Mouse (Mus musculus) neural tube, embryonic 13.5 days (tissue): ENCODE measurements around the gene Fam181a. TPM values are rescaled to one million over a fixed set of nuclear protein-coding genes. Genes with fewer than 3 reads are reported as not detected.
A peak's percentile ranks its signal among the peaks of the same experiment; 100 is the strongest.

Experiments
- ATAC-seq: fragments of 200-750 bp; cut with Nextera tagmentation; 2 replicates; pipeline ENCODE4 v1.8.0; 2017; ENCODE audit warnings: low read depth, mild to moderate bottlenecking, moderate TSS enrichment, moderate library complexity
- H3K27ac ChIP-seq: fragments of 300-500 bp; sonication (generic); replicated peaks from 2 replicates; pipeline ENCODE4 v1.5.1; 2015; ENCODE audit warnings: moderate library complexity, mild to moderate bottlenecking, inconsistent platforms
- H3K27me3 ChIP-seq: fragments of 300-500 bp; sonication (generic); 2 replicates; pipeline ENCODE4 v1.6.1; 2015; ENCODE audit warnings: mild to moderate bottlenecking, inconsistent platforms
- H3K36me3 ChIP-seq: fragments of 300-500 bp; sonication (generic); 2 replicates; pipeline ENCODE4 v1.6.1; 2015; ENCODE audit warnings: mild to moderate bottlenecking, inconsistent platforms
- H3K4me1 ChIP-seq: fragments of 300-500 bp; sonication (generic); replicated peaks from 2 replicates; pipeline ENCODE4 v1.6.1; 2015; ENCODE audit warnings: inconsistent platforms
- H3K4me2 ChIP-seq: fragments of 300-500 bp; sonication (generic); 2 replicates; pipeline ENCODE4 v1.6.1; 2015; ENCODE audit warnings: inconsistent platforms, mild to moderate bottlenecking, moderate library complexity
- H3K4me3 ChIP-seq: fragments of 300-500 bp; sonication (generic); 2 replicates; pipeline ENCODE4 v1.5.1; 2015; ENCODE audit warnings: mild to moderate bottlenecking, inconsistent platforms
- H3K9ac ChIP-seq: fragments of 300-500 bp; sonication (generic); 2 replicates; pipeline ENCODE4 v1.6.1; 2015; ENCODE audit warnings: moderate library complexity, mild to moderate bottlenecking, inconsistent platforms
- H3K9me3 ChIP-seq: fragments of 300-500 bp; sonication (generic); 2 replicates; pipeline ENCODE4 v1.6.1; 2016; ENCODE audit warnings: inconsistent platforms
- WGBS: fragments of 180-500 bp; shearing (Covaris S2); methylation state at CpG from one replicate; pipeline ENCODE4 v1.1.7; 2015; 5-methylcytosine and 5-hydroxymethylcytosine counted together
- polyA plus RNA-seq: library from polyadenylated mRNA; unstranded; fragments of >200 nt; fragmentation: Nextera tagmentation; extraction: Ambion mirVana; gene quantifications from 2 replicates; pipeline ENCODE4 v1.2.1, GENCODE M21; 2015

Fam181a gene
- polyA plus RNA-seq = 8.5 and 10.3 TPM in 2 replicates

GRCm38 (mm10) chr12:103310744-103311267 lies at the start of gene Fam181a:
Gene Fam181a (plus strand): TSS chr12:103310975.
- H3K36me3 ChIP-seq = no peaks in the 10 kb centered on the region
- 79% methylated on average over 2 of the region's 2 CpGs for WGBS
- no peak within 1 kb of the TSS for H3K4me2 ChIP-seq
- H3K4me1 ChIP-seq = peaks cover 40% of the 10 kb centered on the region
- no peak within 1 kb of the TSS for H3K27ac ChIP-seq
- no peak within 1 kb of the TSS for H3K9ac ChIP-seq
- 0 out of 2 replicates have a peak, but pooled peaks cover 7% of the 10 kb centered on the region for H3K9me3 ChIP-seq
- no peak within 1 kb of the TSS for H3K4me3 ChIP-seq
- peaks cover 29% of the 10 kb centered on the region for H3K27me3 ChIP-seq
- no peak for ATAC-seq

DNA sequence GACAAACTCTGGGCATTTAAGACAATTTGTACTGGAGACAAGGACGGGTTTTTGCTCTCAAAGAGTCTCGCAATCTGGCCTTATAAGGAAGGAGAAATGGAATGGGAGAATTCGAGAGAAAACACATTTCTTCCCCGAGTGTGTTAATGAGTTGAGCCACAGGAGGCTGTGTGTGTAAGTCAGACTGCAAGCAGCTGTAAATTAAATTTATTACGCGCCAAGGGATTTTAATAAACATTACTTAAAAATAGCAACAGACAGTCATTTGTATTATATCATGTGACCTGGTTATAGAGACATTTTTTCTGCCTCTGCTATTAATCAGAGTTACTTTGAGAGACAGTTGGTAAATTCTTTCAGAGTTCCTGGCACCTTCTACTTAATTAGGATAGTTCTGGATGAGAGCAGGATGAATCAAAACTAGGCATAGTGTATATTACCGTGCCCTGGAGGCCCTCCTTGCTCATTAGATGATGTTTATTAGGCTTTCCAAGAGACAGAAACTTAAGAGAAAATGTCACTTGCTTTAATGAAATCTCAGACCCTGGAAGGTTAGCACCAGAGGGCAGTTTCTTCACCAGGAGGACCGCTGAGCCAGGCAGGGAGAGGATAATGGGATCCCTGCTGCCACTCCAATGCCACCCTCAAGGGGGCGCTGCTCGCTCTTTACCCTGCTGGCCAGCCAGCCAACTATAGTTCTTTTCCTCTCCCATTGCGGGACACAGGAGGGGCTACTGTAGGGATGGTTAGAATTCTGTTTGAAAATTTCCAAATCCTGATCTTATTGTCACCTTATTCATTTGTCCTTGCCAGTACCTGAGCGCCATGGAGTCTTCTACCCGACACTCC lies 48.5 kb upstream of the Fam181a start:
- no peak for ATAC-seq
- 0 out of 2 replicates have a peak overlapping the region, but pooled peaks have one; percentile 42 for H3K27ac ChIP-seq
- 0 out of 2 replicates have a peak, but pooled peaks cover 3% of the 10 kb centered on the region for H3K9me3 ChIP-seq
- no peaks in the 10 kb centered on the region for H3K27me3 ChIP-seq
- H3K4me2 ChIP-seq = no peak overlapping the region
- H3K9ac ChIP-seq = no peak overlapping the region
- H3K4me3 ChIP-seq = no peak overlapping the region
- H3K36me3 ChIP-seq = no peaks in the 10 kb centered on the region
- WGBS = 58% methylated on average over 13 of the region's 13 CpGs
- H3K4me1 ChIP-seq = 0 out of 2 replicates have a peak, but pooled peaks cover 5% of the 10 kb centered on the region

- ATAC-seq = no peak
- Histone ChIP-seq H3K27me3 (no peaks in the 10 kb centered on the region), H3K9me3 (no peaks in the 10 kb centered on the region), H3K27ac (no peak overlapping the region), H3K36me3 (no peaks in the 10 kb centered on the region), H3K9ac (no peak overlapping the region), H3K4me1 (0 out of 2 replicates have a peak, but pooled peaks cover 5% of the 10 kb centered on the region), H3K4me2 (no peak overlapping the region), H3K4me3 (no peak overlapping the region)
- WGBS = 32% methylated on average over 3 of the region's 3 CpGs
These were observed 44.2 kb upstream of the Fam181a start for GRCm38 (mm10) chr12:103266605-103267004.

DNA sequence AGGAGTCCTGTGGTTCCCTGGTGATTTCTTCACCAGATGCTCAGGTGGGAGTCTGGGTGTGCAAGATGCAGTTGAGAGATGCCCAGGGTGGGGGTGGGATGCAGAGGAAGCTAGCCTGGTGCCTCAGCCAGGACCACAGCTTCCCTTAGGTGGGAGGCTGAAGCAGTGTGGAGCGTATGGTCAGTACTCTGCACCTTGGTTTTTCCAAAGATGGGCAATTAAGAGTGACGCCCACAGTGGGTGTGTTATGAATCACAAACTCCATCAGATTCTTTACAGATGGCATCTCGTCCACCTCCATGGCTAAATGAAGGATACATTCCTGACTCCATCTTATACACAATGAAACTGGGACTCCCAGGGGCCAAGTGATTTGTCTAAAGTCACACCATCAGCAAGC lies 38.6 kb upstream of the Fam181a start:
- no peak overlapping the region for H3K27ac ChIP-seq
- ATAC-seq = no peak
- 90% methylated on average over 3 of the region's 3 CpGs for WGBS
- no peaks in the 10 kb centered on the region for H3K4me1 ChIP-seq
- H3K4me2 ChIP-seq = no peak overlapping the region
- H3K4me3 ChIP-seq = no peak overlapping the region
- no peaks in the 10 kb centered on the region for H3K9me3 ChIP-seq
- H3K27me3 ChIP-seq = no peaks in the 10 kb centered on the region
- H3K36me3 ChIP-seq = no peaks in the 10 kb centered on the region
- H3K9ac ChIP-seq = no peak overlapping the region

DNA sequence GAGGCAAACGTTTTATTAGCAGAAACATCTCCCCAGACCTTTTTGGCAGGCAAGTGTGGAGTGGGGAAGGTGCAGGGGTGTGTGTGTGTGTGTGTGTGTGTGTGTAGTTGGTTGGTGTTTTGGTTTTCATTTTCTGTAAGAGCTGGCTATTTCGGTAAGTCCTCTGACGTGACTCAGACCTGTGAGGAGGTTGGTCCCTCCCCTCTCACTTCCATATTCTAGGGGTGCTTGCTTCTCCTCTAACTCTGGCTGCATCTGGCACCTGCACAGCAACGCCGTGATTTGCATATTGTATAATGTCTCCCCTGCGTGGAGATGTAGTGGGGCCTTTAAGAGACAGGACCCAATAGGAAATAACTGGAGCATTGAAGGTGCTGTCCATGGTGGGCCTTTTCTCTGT lies 37.7 kb upstream of the Fam181a start:
- Histone ChIP-seq H3K9me3 (0 out of 2 replicates have a peak, but pooled peaks cover 4% of the 10 kb centered on the region), H3K9ac (no peak overlapping the region), H3K4me2 (no peak overlapping the region), H3K4me3 (no peak overlapping the region), H3K27me3 (no peaks in the 10 kb centered on the region), H3K4me1 (no peaks in the 10 kb centered on the region), H3K36me3 (no peaks in the 10 kb centered on the region), H3K27ac (no peak overlapping the region)
- no peak for ATAC-seq
- 67% methylated on average over 6 of the region's 6 CpGs for WGBS

- Histone ChIP-seq H3K4me1 (no peaks in the 10 kb centered on the region), H3K9ac (no peak overlapping the region), H3K4me3 (no peak overlapping the region), H3K36me3 (no peaks in the 10 kb centered on the region), H3K27ac (no peak overlapping the region), H3K4me2 (no peak overlapping the region), H3K27me3 (no peaks in the 10 kb centered on the region), H3K9me3 (0 out of 2 replicates have a peak, but pooled peaks cover 4% of the 10 kb centered on the region)
- ATAC-seq = no peak
- WGBS = 95% methylated on average over 2 of the region's 2 CpGs
These were observed 37.0 kb upstream of the Fam181a start for GRCm38 (mm10) chr12:103273732-103274131.

- no peaks in the 10 kb centered on the region for H3K4me1 ChIP-seq
- no peak overlapping the region for H3K4me3 ChIP-seq
- no peak for ATAC-seq
- no peaks in the 10 kb centered on the region for H3K36me3 ChIP-seq
- H3K4me2 ChIP-seq = no peak overlapping the region
- H3K27ac ChIP-seq = 0 out of 2 replicates have a peak overlapping the region, but pooled peaks have one; percentile 5
- H3K27me3 ChIP-seq = no peaks in the 10 kb centered on the region
- 0 out of 2 replicates have a peak, but pooled peaks cover 4% of the 10 kb centered on the region for H3K9me3 ChIP-seq
- H3K9ac ChIP-seq = no peak overlapping the region
- 75% methylated on average over 4 of the region's 4 CpGs for WGBS
These were observed 34.4 kb upstream of the Fam181a start for GRCm38 (mm10) chr12:103276422-103276821.

- Histone ChIP-seq H3K4me1 (peaks cover 9% of the 10 kb centered on the region), H3K9me3 (0 out of 2 replicates have a peak, but pooled peaks cover 4% of the 10 kb centered on the region), H3K27me3 (no peaks in the 10 kb centered on the region), H3K36me3 (no peaks in the 10 kb centered on the region), H3K9ac (no peak overlapping the region), H3K4me3 (no peak overlapping the region), H3K4me2 (no peak overlapping the region), H3K27ac (no peak overlapping the region)
- WGBS = 59% methylated on average over 2 of the region's 2 CpGs
- ATAC-seq = no peak
These were observed 29.3 kb upstream of the Fam181a start for GRCm38 (mm10) chr12:103281491-103281890.

DNA sequence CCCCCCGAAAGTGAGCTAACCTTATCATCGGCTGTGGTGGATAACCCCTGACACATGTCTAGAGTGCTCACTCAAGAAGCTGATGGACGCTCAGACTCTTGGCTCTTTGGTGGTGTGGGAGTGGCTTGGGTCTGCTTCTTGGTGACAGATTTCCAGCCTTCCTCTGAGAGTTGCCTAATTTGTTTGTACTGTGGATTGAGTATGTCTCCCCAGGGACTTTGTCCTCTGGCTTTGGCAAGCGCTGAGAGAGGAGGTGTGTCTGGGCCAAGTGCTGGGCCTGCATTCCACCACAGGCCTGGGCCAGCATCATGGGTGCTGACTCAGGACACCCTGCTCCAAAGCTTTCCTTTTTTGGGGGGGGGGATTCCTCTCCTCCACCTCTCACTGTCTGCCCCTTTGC lies 28.9 kb upstream of the Fam181a start:
- Histone ChIP-seq H3K9ac (no peak overlapping the region), H3K27ac (no peak overlapping the region), H3K9me3 (0 out of 2 replicates have a peak, but pooled peaks cover 4% of the 10 kb centered on the region), H3K4me1 (peaks cover 9% of the 10 kb centered on the region), H3K36me3 (no peaks in the 10 kb centered on the region), H3K4me2 (no peak overlapping the region), H3K27me3 (no peaks in the 10 kb centered on the region), H3K4me3 (no peak overlapping the region)
- WGBS = 63% methylated on average over 4 of the region's 4 CpGs
- no peak for ATAC-seq

- Histone ChIP-seq H3K9ac (no peak overlapping the region), H3K9me3 (0 out of 2 replicates have a peak, but pooled peaks cover under 1% of the 10 kb centered on the region), H3K36me3 (no peaks in the 10 kb centered on the region), H3K4me3 (no peak overlapping the region), H3K4me2 (no peak overlapping the region), H3K4me1 (peaks cover 9% of the 10 kb centered on the region), H3K27ac (no peak overlapping the region), H3K27me3 (no peaks in the 10 kb centered on the region)
- no peak for ATAC-seq
- WGBS = 72% methylated on average over 6 of the region's 6 CpGs
These were observed 27.8 kb upstream of the Fam181a start for GRCm38 (mm10) chr12:103282936-103283335.

GRCm38 (mm10) chr12:103283411-103283810 lies 27.4 kb upstream of the Fam181a start:
- Histone ChIP-seq H3K27me3 (no peaks in the 10 kb centered on the region), H3K36me3 (no peaks in the 10 kb centered on the region), H3K4me1 (peaks cover 9% of the 10 kb centered on the region), H3K9me3 (no peaks in the 10 kb centered on the region), H3K4me2 (no peak overlapping the region), H3K9ac (no peak overlapping the region), H3K4me3 (no peak overlapping the region), H3K27ac (no peak overlapping the region)
- WGBS = 92% methylated on average over 3 of the region's 3 CpGs
- ATAC-seq = no peak

DNA sequence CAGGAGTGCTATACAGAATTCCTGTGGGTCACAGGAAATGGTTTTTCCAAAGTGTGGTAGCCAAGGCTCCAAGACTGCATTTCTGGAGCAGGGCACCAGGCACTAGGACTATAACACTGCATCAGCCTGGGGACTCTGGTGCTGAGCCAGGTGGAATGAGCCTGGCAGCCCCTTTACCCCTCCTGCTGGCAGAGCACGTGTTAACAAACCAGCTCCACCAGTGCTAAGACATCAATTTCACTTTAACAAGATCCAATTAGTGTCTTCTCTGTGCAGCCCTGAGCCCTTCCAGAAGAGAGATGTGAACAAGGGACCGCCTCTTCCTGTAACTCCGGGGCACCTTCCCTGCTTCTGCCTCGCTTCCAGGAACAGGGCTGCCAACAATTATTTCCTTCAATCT lies 23.5 kb upstream of the Fam181a start:
- H3K4me3 ChIP-seq = no peak overlapping the region
- no peaks in the 10 kb centered on the region for H3K27me3 ChIP-seq
- H3K36me3 ChIP-seq = no peaks in the 10 kb centered on the region
- H3K9me3 ChIP-seq = no peaks in the 10 kb centered on the region
- 67% methylated on average over 4 of the region's 4 CpGs for WGBS
- peaks cover 9% of the 10 kb centered on the region for H3K4me1 ChIP-seq
- H3K4me2 ChIP-seq = no peak overlapping the region
- H3K9ac ChIP-seq = no peak overlapping the region
- H3K27ac ChIP-seq = no peak overlapping the region
- no peak for ATAC-seq
